Mouse (Mus musculus) v-Abl transformed pro-B cells (cell line): ENCODE data around the gene Celsr2.

Experiments used
- in situ Hi-C, 2 experiments: fragments of 400-800 bp; cut with MboI; formaldehyde crosslinking; loops; one replicate each; pipeline ENCODE4 v1.15.1; 2025; ENCODE audit not compliant: unreplicated experiment in 2 of 2

Celsr2 gene

DNA sequence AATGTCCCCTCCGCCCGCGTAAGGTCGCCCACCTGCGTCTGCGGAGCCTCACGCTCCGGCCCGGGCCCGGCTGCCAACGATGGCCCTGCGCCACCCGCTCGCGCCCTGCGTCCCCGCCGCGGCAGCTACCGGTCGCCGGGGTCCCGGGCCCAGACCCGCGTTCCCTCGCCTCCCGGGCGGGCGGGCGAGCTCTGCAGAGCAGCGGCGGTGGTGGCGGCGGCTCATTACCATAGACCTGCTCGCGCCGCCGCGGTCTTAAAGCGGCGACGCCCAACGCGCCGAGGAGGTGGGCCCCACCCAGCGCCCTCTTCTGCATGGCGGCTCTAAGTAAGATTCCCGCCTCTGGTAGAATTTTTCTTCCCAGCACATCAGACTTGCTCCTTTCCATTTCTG, 475 bp upstream of the Celsr2 start:
- in situ Hi-C loops = no loop called here

- in situ Hi-C loops = no loop called here
These were observed 1.6 kb downstream of the Celsr2 start for GRCm38 (mm10) chr3:108413634-108414360.

DNA sequence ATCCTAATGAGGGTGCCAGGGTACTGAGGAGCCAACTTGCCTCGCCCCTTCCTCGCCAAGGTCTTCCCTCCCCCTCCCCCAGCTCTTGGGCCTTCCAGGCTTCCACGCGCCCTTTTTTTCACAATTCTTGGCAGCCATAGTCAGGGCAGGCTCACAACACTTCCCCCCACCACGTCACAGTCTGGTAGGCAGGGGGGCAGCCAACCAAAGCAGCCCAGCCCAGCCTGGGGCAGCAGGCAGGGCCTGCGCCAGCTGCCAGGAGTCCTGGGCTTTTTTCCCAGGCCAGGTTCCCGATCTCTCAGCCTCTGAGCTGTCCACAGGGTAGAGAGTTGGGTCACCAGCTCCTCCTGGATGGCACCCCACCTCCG, 3.6 kb downstream of the Celsr2 start:
- in situ Hi-C loops = no loop called here

DNA sequence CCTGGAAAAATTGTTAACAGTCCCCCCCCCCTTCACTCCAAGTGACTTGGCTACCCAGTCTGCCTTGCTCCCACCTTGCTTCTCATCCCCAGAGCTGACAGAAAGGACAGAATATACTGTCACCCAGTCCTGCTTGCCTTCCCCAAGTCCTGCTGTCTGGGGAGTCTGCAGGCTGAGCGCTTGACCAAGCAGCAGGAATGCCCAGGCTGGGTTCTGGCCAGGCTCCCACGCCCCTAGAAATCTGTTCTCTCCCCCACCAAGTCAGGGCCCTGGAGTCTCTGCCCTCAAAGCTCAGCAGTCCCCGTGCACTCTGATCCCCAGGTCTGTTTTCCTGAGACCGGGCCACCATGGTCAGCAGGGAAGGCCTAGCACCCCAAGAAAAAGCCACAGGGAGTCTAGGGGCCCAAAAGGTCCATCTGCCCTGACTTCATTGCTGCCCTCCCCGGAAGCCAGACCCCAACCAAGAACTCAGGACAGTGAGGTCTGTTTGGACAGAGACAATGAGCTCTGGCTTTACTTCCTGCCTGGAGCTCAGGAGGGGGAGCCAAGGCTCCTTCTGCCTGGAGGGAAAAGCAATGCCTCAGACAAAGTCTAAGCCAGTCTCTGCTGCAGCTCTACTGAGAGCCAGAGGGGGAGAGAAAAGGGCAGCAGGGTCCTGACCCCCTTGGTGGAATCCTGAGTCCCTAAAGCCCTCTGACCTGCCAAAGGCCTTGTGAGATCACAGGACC, 4.2 kb downstream of the Celsr2 start:
- in situ Hi-C loops = no loop called here

DNA sequence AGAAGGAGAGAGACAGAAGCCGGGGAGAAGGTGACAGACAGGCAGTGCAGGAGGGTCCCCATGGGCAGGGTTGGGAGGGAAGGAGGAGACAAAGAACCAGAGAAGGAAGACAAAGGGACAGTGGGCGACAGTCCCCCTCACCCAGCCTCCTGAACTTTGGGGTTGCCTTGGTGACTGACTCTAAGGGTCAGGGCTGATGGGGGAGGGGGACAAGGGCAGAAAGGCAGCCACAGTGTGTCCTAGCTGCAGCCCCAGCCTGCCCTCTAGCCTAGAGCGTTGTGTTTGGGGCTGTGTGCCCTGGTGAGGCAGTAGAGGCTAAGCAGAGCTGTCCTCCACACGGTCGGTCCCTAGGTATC, 5.0 kb downstream of the Celsr2 start:
- in situ Hi-C loops = no loop called here

- in situ Hi-C loops = loop anchor here (10.0 kb wide), 4 partner anchors 145 to 1085 kb away; no protein-coding TSS in a partner anchor
These were observed 5.5 kb downstream of the Celsr2 start for GRCm38 (mm10) chr3:108409656-108410358.

DNA sequence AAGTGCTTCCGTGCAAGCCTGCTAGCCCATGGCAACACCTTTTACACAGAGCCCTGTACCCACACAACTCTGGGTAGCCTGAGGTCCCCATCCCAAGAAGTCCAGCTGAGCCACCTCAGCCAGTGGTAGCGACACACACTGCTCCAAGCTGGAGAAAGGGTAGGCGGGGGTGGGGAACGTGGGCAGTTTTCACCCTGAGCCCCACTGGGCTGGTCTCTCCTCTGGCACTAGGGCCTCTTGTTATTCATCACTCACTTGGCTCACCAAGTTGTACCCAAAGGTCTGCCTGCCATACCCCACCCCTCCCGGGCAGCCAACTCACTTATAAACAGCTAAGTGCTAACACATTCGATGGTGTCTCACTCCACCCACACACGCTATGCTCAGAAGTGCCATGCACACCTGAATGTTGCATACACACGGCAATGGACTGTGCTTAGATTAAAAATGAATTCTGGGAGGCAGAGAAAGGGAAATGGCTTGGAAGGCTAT, 6.8 kb downstream of the Celsr2 start:
- in situ Hi-C loops = loop anchor here (10.0 kb wide), 4 partner anchors 146 to 1086 kb away; no protein-coding TSS in a partner anchor

DNA sequence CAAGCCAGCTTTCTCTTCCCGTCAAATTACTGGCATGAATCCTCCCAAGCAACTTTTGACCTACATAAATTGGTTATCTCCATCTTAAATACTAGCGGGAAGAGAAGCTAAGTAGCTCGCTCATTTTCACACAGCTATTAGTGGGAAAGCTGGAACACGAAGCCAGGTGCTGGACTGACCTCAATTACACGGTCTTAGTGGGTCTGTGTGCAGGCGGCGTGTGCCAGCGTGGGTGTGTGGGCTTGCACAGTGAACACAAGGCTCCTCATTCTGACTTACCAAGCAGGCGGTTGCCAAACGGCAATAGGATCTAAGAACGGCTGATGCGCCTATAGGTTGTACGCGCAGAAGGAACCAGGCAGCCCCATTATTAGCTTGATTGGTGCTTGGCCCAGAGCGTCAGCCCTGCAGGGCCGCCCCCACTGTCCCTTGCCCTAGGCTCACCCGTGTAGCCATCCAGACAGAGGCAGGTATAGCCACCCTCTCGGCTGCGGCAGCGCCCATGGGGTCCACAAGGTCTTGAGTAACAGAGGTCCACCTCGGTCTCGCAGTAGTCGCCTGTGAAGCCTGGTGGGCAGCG, 9.0 kb downstream of the Celsr2 start:
- in situ Hi-C loops = loop anchor here (10.0 kb wide), 4 partner anchors 148 to 1088 kb away; no protein-coding TSS in a partner anchor

DNA sequence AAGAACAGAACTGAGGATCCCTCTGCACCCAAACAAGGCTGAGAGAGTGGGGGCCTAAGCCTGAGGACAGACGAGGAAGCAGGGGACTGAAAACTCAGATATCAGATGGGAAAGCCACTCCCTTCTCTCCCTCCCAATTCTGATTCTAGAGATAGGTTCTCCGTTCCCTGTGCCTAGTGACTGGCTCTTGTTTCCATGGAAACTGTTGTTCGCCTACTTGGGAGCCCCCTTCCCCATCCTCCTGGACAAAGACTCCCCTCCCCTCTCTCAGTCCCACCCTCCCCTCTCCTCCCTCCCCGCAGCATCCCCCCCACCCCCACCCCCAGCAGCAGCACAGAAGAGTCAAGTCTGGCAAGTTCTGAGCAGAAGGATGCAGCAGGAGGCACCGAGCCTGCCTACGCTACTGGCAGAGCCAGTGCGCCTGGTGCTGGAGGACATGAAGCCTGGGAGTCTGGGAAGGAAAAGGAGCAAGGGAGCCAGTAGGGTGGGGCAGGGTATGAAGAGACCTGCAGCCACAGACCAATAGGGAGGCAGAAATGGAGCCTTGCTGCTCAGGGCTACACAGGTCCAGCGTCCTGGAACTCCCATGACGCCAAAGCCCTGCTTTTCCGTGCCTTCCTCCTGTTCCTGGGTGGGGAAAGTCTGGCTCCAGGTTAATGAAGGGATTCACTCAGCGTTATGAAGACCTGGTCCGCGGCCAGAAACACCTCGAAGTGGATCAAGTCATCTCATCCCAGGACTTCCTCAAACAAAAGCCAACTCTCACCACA, 9.6 kb downstream of the Celsr2 start:
- in situ Hi-C loops = loop anchor here (10.0 kb wide), 4 partner anchors 149 to 1089 kb away; no protein-coding TSS in a partner anchor

GRCm38 (mm10) chr3:108402528-108402920, 12.8 kb downstream of the Celsr2 start:
- in situ Hi-C loops = loop anchor here (5.0 to 10.0 kb wide), 5 partner anchors 152 to 1092 kb away; no protein-coding TSS in a partner anchor

DNA sequence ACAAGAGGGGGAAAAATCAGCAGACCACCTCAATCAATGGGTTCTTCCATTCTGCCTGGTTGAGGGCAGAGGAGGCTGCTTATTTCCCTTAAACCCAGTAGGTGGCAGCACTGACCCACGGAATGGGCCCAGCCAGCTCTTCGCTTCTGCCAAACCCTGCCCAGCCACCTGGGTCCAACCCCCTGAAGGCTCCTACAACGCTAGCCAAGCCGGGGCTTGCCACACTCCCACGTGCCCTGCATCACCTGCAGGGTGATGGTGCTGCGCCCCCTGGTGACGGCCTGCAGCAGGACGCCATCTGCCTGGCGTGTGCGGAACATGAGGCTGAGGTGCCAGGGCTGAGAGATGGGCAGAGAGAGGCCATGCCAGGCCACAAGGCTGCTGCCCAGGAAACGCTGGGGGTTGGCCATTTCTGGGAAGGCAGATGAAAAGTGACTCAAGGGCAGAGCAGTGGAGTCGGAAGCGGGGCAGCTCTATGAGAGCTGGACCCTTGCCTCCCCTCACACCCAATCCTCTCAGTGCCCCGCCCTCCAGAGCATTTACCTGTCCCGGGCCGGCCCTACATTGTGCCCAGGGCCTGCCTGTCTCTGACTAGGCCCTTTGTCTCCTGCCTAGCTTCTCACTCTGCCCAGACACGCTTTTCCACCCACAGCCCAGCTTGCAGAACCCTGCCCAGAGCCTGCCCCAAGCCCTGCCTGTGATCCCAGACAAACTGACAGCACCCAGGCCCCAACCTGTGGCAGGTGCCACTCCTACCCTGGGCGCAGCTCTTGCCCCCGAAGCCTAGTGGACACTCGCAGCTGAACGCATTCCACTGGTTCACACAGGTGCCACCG, 13.4 kb downstream of the Celsr2 start:
- in situ Hi-C loops = loop anchor here (5.0 to 10.0 kb wide), 5 partner anchors 153 to 1093 kb away; no protein-coding TSS in a partner anchor

- in situ Hi-C loops = loop anchor here (5.0 to 10.0 kb wide), 5 partner anchors 154 to 1094 kb away; no protein-coding TSS in a partner anchor
These were observed 14.9 kb downstream of the Celsr2 start for GRCm38 (mm10) chr3:108400442-108400841.

DNA sequence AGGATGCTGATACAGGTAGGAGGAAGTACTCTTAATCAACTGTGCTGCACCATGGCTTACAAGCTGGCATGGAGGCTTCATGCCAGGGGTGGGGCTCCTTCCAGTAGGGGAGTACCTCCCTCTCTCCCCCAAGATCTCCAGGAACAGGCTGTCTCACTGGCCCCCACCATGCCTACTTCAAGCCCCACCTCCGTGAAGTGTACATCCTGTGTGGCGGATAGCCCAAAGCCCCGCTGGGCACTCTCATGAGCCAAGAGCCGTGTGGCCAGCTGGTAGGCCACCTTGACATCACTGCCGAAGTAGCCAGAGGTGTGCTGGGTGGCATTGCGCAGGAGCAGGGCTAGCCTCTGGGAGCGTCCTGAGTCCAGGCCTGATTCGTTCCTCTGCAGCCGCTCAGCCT, 17.1 kb downstream of the Celsr2 start:
- in situ Hi-C loops = loop anchor here in 1 of 2 experiments (5.0 kb wide), 1 partner anchor 121 kb away; no protein-coding TSS in a partner anchor

GRCm38 (mm10) chr3:108392793-108393192, 22.6 kb downstream of the Celsr2 start:
- in situ Hi-C loops = no loop called here

DNA sequence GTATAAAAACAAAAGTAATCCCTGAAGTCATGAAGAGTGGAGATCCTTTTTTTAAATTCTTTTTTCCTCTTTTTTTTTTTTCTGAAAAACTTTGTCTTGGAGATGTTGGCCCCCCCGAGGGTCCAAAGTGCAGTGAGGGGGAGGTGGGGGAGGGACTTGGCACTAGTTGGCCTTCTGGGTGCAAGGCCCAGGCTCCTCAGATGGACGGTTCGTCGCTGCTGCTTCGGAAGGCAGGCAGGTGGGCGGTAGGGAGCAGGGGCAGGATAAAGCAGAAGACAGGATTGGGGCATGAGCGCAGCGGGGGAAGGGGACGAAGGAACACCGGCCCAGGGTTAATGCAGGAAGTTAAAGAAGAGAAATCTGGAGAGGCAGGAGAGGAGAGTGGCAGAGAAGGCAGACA, 23.1 kb downstream of the Celsr2 start:
- in situ Hi-C loops = no loop called here

DNA sequence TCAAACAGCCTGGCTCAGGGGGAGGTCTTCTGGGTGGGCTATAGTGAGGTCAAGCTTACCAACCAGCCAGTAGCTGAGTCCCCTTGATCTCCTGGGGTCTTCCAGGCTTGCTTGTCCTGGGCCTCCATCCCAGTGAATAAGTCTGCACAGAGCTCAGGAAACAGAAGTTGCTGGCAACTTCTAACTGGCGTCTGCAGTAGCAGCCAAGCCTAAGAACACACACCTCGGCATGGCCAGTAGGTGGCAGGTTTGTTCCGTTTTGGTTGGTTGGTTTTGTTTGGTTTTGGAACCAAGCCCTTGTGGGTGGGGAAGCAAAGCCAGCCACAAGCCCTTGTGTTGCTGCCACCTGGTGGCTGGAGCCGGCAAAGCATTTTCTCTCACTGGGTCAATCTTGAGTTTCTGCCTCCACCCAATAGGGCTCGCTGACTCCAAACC, 26.2 kb downstream of the Celsr2 start:
- in situ Hi-C loops = loop anchor here (5.0 kb wide), 3 partner anchors 112 to 227 kb away; partner anchors contain the start of gene Atxn7l2 (in 1 of the 2)

- in situ Hi-C loops = loop anchor here (5.0 kb wide), 3 partner anchors 109 to 224 kb away; partner anchors contain the start of gene Atxn7l2 (in 1 of the 2)
These were observed 29.2 kb downstream of the Celsr2 start for GRCm38 (mm10) chr3:108386186-108386585.

DNA sequence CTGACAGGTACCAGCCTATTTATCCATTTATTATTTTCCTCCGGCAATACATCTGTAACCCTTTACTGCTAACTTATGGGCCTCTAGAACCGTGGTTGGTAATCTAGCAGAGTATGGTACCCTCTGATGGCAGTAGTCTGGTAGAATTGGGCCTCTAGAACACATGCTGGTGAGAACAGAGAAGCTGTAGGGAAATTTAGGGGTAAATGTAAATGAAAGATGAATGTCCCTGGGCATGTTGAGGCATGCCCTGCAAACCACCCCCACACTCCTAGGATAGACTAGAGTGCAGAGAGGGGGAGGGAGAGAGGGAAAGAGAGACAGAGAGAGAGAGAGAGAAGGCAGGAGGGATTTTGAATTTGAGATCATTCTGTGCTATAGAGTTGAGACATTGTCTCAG, 30.9 kb downstream of the Celsr2 start:
- in situ Hi-C loops = loop anchor here in 1 of 2 experiments (5.0 kb wide), 1 partner anchor 177 kb away; no protein-coding TSS in a partner anchor
